Mouse (Mus musculus) testis, postnatal 14 days (tissue): ENCODE results near the gene Upb1.
A peak's percentile ranks its signal among the peaks of the same experiment; 100 is the strongest.

ENCODE experiments used
- DNase-seq: peaks from one replicate; pipeline ENCODE4 v3.0.0; 2021; ENCODE audit warnings: low spot score

Gene Upb1

DNA sequence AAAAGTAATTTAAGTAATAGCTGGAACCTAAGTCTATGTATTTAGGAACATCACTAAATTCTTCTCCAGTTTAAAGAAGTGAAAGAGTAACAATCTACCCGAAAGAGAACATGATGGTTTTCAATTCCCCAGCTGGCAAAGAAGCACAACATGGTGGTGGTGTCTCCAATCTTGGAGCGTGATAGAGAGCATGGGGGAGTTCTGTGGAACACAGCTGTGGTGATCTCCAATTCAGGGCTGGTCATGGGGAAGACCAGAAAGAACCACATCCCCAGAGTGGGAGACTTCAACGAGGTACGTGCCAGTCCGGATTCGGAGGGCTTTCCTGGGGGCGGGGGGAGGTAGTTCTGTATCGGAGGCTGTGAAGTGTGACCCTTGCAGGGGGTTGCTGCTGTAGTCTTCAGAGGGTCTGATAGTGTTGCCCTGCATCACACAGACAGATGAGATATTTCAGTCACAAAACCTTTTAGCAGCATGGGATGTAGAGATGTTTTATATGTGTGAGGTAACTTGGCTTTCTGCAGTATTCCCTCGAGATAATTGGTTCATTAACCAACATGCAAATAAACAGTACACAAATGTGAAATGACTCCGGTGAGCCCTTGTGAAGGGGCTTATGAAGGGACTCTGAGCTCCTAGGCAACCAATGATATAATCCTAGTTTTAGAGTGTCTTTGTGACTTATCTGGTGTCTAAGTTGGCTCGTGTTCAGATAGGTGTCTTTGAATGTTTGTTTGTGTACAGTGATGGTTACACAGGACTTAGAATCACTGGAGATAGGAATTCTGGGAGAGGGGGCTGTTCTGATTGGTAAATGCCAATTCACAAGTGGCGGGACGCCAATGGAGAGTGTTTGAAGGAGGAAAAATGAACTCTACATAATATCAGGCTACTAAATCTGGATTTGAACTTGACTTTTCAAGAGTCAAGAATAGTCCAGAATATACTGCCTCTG, 27.4 kb downstream of the Upb1 start:
- no peak for DNase-seq

GRCm38 (mm10) chr10:75429004-75429380, 28.1 kb downstream of the Upb1 start:
- no peak for DNase-seq

DNA sequence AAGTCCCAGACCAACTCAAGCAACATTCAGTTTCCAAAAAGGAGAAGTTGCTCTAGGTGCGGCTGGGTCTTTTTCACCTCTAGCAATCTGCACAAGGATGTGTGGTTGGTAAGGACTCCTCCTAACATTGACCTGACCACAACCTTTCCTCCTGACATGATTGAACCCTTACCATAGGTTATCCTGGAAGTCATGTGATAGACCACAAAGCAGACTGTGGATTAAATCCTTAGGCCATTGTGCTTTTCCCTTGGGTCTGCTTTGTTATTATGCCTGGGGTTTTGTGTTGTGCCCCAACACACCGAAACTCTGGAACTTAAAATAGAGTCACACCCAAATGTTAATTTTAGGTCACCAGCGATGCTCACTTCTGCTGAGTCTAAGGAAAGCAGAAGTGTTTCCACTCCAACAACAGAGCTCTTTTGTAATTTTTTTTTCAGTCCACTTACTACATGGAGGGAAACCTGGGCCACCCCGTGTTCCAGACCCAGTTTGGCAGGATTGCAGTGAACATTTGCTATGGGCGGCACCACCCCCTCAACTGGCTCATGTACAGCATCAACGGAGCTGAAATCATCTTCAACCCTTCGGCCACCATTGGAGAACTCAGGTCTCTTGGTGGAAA, 28.7 kb downstream of the Upb1 start:
- DNase-seq: no peak

DNA sequence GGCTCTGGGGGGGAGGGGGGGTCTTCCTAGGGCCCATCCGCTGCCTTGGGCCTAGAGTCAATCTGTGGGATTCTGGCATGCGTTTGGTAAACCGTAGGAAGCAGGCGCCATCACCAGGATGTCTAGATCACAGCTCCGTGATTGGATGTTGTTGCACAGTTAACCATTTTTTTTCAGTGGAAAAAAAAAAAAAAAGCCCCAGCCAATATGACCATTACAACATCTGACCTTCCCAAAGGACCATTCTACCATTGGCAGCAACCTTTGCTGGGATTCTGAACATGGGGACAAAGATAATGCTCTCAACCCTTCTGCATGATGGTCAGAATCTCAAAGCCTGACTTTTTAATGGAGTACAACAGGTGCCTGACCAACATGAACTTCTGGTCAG, 29.2 kb downstream of the Upb1 start:
- DNase-seq: no peak

GRCm38 (mm10) chr10:75430633-75431032, 29.7 kb downstream of the Upb1 start:
- DNase-seq: no peak

DNA sequence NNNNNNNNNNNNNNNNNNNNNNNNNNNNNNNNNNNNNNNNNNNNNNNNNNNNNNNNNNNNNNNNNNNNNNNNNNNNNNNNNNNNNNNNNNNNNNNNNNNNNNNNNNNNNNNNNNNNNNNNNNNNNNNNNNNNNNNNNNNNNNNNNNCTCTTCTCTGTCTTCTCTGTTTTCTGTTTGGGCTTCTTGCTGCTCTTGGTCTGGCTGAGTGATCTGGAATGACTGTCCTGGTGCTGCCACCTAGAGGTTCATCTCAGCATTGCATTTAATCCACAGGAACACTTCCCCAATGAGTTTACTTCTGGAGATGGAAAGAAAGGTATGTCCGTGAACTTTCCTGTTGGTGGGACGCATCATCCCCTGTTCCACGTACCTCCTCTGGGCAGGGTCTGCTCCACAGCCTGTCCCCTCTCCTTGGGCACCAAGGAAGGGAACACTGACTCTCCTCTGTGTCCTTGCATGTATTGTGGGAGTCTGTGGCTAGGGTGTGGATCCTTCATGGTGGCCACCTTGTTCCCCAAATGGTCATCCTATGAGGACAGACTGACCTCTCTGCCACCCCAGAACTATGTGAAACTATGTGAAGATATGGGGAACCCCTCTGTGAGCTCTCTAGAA, 35.8 kb downstream of the Upb1 start:
- peak; percentile 60 for DNase-seq

DNA sequence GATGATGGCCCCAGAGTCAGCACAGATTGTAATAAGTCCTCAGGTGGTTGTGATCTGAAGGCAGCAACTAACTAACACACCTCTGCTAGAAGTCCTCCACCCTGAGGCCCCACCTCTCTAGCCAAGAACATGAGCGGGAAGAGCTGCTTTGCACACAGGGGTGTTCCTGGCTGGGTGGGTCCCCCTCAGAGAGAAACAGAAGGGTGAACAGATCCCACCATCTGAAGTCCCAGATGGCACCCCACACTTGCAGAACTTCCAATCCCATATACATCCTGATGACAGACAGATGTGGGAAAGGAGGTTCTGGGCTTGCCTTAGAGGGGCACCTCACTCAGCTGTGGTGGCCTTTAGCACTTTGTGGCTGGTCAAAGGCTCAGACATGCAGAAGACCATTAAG, 36.4 kb downstream of the Upb1 start:
- no peak for DNase-seq

- no peak for DNase-seq
Measured at GRCm38 (mm10) chr10:75438132-75438810, 37.4 kb downstream of the Upb1 start.

- no peak for DNase-seq
Measured at GRCm38 (mm10) chr10:75439211-75439811, 38.4 kb downstream of the Upb1 start.

DNA sequence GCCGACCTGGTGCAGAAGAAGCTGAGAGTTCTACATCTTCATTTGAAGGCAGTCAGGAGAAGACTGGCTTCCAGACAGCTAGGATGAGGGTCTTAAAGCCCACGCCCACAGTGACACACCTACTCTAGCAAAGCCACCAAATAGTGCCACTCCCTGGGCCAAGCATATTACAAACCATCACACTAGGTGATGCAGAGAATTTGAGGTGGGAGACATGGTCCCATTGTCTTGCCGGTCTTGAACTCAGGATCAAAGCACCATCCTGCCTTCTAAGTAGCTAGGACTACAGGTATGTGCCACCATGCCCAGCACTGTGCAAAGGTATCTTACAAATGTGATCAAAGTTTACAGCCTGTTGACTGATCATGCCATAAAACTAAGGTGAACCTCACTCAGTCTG, 39.8 kb downstream of the Upb1 start:
- no peak for DNase-seq

DNA sequence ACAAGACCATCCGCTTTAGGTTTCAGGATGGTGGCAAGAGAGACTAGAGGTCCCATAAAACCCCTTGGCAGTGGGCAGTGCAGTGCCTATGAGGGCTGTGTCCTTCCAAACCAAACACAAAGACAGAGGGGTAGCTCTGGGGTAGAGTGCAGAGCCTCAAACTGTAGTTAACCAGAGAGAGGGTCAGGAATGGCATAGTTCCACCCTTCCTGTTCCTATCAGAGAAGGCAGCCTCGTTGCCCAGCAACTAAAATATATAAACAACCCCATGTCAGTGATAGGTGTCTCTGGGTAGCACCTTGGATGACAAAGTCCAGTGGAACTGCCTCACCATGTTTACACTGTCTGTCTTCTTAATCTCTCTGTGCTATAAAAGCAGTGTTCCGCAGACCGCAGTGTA, 40.9 kb downstream of the Upb1 start:
- no peak for DNase-seq

DNA sequence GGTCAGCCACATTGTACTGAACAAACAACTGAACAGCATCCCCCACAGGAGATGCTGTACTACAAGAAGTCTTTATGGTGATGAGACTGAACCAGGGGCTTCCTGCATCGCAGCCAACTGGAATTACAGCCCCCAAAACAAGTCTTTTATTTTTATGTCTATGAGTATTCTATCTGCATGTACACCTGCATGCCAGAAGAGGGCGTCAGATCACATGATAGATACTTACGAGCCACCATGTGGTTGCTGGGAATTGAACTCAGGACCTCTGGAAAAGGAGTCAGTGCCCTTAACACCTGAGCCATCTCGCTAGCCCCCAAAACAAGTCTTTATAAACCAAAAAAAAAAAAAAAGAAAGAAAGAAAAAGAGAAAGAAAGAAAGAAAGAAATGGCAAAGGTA, 42.1 kb downstream of the Upb1 start:
- DNase-seq: no peak

DNA sequence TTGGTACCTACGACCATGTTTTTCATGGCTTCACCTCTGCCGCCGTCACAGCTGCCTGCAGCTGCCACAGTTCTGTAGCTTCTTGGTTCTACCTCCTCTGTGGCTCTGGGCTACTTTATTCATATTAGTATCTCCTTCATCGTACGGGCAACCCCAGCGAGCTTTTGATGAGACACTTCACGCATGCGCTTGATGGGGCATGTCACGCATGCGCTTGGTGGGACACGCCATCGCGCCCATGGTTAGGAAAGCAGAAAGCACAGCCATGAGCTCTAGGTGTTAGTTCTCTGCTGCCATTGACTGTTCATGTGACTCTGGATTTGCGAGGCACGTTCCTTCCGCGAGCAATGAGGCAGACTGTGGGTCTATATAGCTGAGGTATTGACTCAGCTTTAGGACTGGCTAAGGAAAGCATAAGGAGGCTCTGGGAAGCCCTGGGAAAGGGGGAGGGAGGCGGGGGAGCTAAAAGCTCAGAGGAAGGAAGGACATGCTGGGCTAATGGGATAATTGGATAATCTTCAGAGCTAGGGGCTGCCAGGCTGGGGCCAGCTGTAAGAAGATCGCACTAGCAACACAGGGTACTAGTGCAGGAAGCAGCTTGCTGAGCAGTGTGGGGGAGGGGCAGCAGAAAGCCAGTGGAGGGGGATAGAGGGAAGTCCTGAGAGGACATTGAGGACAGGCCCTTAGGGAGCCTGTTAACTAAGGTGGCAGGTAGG, 43.4 kb downstream of the Upb1 start:
- no peak for DNase-seq

DNA sequence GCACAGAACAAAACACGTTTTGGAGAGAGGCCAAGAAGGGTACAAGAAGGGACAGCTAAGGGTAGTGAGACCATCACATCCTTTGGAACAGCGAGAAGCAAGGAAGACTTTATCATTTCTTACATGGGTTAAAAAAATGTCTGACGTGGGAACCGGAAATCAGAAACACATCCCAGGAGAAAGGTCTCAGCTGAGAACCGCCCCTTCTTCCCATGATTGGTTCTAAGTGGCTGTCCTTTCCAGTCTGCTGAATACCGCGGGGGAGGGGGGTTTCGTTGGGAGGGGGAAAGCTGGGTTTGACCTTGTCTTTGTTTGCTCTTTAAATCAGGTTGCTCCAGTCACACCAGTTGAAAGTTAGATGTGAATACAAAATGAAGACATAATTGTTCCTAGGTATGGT, 44.1 kb downstream of the Upb1 start:
- DNase-seq: no peak

- DNase-seq: no peak
Measured at GRCm38 (mm10) chr10:75446501-75447083, 45.7 kb downstream of the Upb1 start.

GRCm38 (mm10) chr10:75447489-75447888, 46.6 kb downstream of the Upb1 start:
- no peak for DNase-seq

GRCm38 (mm10) chr10:75448806-75449420, 48.0 kb downstream of the Upb1 start:
- DNase-seq: no peak

DNA sequence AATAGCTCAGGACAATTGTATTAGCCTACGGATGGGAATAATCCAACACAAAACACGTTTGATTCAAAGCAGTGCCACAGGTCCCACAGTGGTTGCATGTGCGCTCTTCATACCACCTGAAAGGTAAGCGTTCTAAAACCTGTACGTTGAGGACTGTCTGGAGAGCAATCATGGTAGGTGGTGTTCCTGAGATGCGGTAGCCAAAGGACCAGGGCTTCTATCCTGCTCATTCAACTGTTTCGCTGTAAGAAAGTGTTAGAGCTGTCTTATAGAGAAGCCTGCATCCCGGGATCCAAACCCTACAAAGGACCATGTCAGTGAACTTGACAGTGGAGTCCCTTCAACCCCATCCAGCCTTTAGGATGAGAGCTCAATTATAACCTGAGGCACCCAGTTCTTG, 49.4 kb downstream of the Upb1 start:
- no peak for DNase-seq

- DNase-seq: peak; percentile 53
Measured at GRCm38 (mm10) chr10:75451036-75451786, 50.3 kb downstream of the Upb1 start.
